Mouse (Mus musculus) T-cell, adult 2 months (primary cell): ENCODE data around the gene Plekhg3.
A peak's percentile ranks its signal among the peaks of the same experiment; 100 is the strongest.

Experiments
- DNase-seq: peaks from one replicate; pipeline ENCODE4 v3.0.0; 2022; ENCODE audit warnings: low spot score

Gene Plekhg3

GRCm38 (mm10) chr12:76530580-76531139, at the start of gene Plekhg3:
TSS of gene Plekhg3 (plus strand) at chr12:76530891.
- DNase-seq = no peak

- no peak for DNase-seq
Measured at GRCm38 (mm10) chr12:76482446-76482845, 48.2 kb upstream of the Plekhg3 start.

GRCm38 (mm10) chr12:76482948-76483347, 47.7 kb upstream of the Plekhg3 start:
- no peak for DNase-seq

GRCm38 (mm10) chr12:76484881-76485280, 45.8 kb upstream of the Plekhg3 start:
- no peak for DNase-seq

- DNase-seq = no peak
Measured at GRCm38 (mm10) chr12:76485381-76485780, 45.3 kb upstream of the Plekhg3 start.

- no peak for DNase-seq
Measured at GRCm38 (mm10) chr12:76486943-76487342, 43.7 kb upstream of the Plekhg3 start.

GRCm38 (mm10) chr12:76490798-76491197, 39.9 kb upstream of the Plekhg3 start:
- no peak for DNase-seq

GRCm38 (mm10) chr12:76493462-76493861, 37.2 kb upstream of the Plekhg3 start:
- DNase-seq = no peak

GRCm38 (mm10) chr12:76495381-76495780, 35.3 kb upstream of the Plekhg3 start:
- DNase-seq = no peak

- DNase-seq = peak; percentile 30
Measured at GRCm38 (mm10) chr12:76496324-76496723, 34.4 kb upstream of the Plekhg3 start.

- DNase-seq = no peak
Measured at GRCm38 (mm10) chr12:76499276-76499675, 31.4 kb upstream of the Plekhg3 start.

- no peak for DNase-seq
Measured at GRCm38 (mm10) chr12:76500055-76500454, 30.6 kb upstream of the Plekhg3 start.

- DNase-seq = no peak
Measured at GRCm38 (mm10) chr12:76500896-76501295, 29.8 kb upstream of the Plekhg3 start.

GRCm38 (mm10) chr12:76502981-76503380, 27.7 kb upstream of the Plekhg3 start:
- no peak for DNase-seq

- no peak for DNase-seq
Measured at GRCm38 (mm10) chr12:76506522-76506921, 24.2 kb upstream of the Plekhg3 start.

GRCm38 (mm10) chr12:76507791-76508190, 22.9 kb upstream of the Plekhg3 start:
- no peak for DNase-seq

GRCm38 (mm10) chr12:76508909-76509440, 21.7 kb upstream of the Plekhg3 start:
- DNase-seq = no peak

- no peak for DNase-seq
Measured at GRCm38 (mm10) chr12:76512731-76513130, 18.0 kb upstream of the Plekhg3 start.

- DNase-seq = no peak
Measured at GRCm38 (mm10) chr12:76514842-76515241, 15.8 kb upstream of the Plekhg3 start.

GRCm38 (mm10) chr12:76518000-76518399, 12.7 kb upstream of the Plekhg3 start:
- DNase-seq = no peak

GRCm38 (mm10) chr12:76518909-76519842, 11.5 kb upstream of the Plekhg3 start:
- DNase-seq = no peak

- DNase-seq = no peak
Measured at GRCm38 (mm10) chr12:76523654-76524053, 7.0 kb upstream of the Plekhg3 start.

GRCm38 (mm10) chr12:76524915-76525314, 5.8 kb upstream of the Plekhg3 start:
- no peak for DNase-seq
